Mouse (Mus musculus) mature B cell (primary cell): Measurements from ENCODE around the gene Pid1.

Experiments
- in situ Hi-C: fragments of 300-500 bp; cut with MboI; formaldehyde crosslinking; loops from 2 replicates; pipeline ENCODE4 v1.14.3; 2019

Gene Pid1

DNA sequence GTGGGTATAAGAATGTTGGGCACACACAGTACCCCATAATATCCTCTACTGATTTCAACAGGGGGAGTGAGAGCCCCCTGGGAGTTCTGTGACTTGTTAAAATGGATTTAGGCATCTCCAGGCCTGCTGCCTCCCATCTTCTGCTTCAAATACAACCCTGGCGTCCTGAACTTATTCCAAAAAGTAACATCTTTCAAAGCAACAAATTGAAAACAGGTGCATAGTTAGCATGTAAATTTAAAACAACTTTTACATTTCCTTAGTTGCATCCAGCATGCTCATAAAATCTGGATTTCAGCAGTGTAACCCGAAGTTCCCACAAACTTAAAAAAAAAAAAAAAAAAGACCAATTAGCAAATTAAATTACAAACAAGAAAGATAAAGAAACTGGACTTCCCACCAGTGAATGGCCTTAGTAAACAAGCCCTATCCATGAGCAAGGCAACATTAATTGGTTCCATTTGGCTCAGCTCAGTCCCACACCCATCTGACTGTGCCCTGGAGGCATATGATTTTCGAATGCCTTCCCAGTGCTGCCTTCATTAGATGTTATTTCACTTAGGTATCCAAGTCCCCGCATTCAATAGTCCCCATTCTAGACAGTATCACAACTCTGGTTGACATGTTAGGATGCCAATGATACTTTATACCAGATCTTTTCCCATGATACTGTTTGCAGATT is 177.1 kb downstream of the Pid1 start:
- in situ Hi-C loops: no loop called here

DNA sequence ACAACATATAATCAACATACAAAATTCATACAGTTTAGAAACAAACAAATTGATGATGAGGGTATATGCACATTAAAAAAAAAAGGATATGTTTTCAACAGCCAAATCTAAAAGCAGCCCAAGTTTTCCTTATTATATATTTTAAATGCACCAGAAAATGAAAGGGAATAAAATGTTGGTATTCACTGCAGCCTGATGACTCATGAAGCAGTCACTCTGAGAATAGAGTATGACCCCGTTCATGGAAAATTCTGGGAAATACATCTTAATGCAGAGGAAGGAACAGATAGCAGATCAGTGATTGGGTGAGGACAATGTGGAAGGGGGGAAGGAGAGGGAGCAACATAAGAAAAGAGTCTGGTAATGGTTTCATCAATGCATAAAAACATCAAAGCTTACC is 186.3 kb downstream of the Pid1 start:
- in situ Hi-C loops: no loop called here

DNA sequence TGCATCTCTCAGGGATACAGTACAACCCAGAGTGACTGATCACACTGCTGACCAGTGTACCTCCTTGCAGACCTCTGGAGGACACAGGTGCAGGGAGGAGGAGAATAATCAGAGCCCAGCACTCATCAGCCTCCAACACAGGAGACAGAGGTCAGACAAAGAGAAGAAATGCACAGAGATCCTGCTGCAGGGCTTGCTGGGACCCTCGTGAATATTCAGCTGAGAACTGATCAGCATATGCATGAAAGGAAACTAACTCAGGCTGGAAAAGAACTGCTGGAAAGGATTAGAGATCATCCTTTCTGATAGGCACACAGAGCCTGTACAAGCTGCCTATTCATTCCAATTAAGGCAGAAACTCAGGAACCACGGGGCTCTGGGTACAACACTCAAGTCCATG is 186.9 kb downstream of the Pid1 start:
- in situ Hi-C loops: no loop called here

DNA sequence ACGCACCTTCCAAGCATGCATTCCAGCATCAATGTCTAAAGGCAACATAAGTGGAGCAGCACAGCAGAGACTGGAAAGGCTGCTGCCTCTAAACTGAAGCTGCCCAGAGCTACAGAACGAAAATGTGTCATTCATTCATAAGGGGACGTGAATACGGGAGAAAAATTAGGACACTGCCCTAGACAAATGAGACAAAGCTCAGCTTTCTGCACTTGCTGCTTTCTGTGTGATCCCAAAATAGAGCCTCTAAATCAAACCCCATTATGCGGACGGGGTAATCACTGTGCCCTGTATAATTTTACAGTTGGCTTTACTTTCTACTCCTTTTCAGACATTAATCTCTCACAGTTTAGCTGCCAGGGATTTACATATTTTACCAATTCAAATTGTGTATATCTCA is 191.0 kb downstream of the Pid1 start:
- in situ Hi-C loops: no loop called here

DNA sequence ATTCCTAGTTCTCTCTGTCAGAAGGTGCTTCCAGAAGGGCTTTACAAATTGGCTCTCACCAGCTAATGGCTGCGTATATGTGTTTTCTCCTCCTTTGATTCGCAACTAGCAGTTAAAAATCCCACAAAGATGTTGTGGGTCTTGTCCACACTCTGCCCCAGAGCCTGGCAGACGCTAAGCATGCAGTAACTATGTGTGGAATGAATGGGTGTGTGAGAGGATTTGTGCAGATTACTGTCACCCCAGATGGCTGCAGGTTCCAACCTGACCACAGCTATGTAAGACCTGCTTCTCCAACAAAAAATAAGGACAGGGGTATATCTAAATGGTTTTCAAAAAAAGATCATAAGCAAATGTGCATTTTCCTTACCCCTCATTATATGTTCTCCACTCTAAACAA is 206.2 kb downstream of the Pid1 start:
- in situ Hi-C loops: no loop called here

DNA sequence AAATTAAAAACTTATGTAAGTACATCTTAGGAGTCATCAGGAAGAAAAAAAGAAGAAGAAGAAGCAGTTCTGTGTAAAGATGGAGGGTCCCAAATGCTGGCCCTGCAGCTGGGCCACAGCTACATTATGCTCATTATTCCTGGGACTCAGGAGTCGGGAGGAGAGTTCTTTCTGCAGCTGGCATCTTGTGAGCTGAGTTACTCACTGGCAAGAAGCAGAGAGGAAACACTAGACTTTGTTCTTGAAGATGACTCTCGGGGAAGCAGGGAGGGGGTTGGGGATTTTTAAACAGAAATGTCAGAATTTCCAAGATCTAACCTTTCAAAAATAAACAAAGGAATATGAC is 208.4 kb downstream of the Pid1 start:
- in situ Hi-C loops: no loop called here

DNA sequence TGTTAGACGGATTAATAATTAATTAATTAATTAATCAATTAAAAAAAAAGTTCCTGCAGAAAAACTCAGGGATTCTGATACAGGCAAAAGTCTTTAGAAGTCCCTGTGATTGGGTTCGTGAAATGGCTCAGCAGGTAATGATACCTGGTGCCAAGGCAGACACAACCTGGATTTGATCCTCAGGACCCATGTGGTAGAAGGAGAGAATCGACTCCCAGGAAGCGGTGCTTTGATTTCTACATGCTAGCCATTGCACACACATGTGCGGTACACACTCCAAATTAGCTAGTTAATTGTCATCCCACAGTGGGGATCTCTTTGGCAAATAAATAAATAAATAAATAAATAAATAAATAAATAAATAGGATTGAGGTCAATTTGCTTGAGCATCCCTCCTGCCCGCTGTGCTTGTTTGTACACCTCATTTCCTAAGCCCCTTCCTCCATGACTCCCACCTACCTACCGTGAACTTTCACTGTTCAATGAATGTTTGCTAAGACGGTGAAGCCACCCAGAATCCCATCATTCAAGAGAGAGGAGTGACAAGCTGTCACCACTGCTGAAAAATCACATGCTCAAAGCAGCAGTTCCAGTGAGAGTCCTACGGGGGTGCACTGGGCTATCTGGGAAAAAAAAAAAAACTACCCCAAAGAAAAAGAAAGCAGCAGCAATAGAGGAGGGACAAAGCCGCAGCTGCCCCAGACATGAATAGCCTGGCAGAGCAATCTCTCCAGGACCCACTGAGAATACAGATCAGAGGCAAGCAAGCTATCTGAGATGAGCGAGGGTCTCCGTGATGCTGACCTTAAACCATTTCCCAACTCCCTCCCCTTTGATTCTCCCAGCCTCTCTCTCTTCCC is 209.0 kb downstream of the Pid1 start:
- in situ Hi-C loops: no loop called here

DNA sequence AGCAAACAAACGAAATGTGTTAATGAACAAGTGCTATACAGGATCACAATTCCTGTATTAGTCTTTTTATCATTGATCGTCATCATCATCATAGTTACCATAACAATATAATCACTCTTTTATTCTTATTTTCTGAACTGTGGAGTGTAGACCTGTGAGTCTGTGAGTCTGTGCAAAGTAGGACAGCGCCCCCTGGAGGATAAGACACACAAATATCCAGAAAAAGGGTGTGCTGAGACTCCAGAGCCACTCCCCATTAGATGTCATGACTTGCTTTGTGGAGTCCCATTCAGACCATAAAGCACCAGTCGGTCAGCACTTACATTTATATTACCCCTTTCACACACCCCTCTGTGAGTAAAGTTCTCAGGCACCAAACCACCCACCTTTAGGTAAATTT is 210.0 kb downstream of the Pid1 start:
- in situ Hi-C loops: no loop called here

DNA sequence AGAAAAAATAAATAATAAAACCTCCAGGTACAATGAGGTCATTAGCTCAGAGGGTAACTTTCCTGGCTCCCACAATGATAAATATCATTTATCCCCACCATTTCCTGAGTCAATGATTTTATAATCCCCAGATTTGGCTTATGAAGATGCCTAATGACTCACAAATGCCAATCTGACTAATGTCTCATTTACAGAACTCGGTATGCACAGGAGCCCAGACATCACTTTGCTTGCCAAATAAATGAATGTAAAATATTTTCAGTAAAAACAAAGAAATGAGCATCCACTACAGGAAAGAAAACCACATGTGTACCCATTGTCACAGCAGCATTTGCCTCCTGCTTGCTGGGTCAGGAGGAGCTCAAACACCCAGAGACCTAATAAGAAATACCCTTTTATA is 222.4 kb downstream of the Pid1 start:
- in situ Hi-C loops: no loop called here

DNA sequence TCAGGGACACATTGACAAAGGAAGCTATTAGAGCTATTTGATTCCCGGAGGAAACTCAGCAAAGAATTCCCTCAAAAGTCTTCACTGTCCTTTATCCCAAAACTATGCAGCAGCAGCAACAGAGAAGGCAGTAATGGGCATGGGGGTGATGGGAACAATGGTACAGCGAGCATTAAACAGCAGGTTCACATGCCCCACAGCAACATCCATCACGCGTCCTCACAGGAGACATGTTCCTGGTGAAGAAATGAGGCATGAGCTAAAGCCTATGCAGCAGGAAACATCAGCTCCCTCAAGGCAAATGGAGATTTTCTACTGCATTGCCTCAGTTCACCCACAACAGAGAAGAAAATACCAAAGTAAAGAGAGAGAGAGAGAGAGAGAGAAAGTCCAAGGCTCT is 231.5 kb downstream of the Pid1 start:
- in situ Hi-C loops: no loop called here

DNA sequence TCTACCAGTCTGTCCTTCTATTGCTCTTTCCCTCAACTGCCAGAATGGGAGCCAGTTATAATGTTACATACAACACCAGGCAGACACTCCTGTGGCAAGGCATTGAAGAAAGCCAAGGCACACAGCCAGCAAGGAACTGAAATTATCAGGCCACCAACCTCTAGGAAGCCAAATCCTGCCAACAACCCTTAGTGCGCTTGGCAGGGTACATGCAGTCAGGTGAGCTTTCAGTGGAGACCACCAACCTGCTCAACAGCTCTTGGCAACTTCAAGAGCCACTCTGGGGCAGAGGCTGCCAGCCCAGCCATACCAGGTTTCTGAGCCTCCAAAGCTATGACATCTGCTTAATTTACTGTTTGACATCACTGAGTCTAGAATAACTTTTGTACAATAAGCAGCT is 232.2 kb downstream of the Pid1 start:
- in situ Hi-C loops: no loop called here

DNA sequence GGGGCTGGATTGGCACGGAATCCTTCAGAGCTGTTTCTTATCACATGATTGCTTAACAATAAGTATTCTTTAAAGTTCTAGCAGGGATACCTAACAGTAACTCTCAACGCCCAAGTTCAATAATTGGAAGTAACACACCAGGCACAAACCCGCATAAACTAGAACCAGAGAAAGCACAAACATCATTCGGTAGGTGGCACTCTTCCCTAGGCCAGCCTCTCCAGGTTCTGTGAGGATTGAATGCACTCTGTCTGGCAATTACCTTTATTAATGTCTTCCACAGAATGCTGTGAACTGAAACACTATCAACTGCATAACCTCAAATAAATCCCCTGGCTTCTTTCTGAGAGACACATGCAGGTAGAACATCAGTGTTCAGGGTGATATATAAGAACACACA is 235.5 kb downstream of the Pid1 start:
- in situ Hi-C loops: no loop called here

DNA sequence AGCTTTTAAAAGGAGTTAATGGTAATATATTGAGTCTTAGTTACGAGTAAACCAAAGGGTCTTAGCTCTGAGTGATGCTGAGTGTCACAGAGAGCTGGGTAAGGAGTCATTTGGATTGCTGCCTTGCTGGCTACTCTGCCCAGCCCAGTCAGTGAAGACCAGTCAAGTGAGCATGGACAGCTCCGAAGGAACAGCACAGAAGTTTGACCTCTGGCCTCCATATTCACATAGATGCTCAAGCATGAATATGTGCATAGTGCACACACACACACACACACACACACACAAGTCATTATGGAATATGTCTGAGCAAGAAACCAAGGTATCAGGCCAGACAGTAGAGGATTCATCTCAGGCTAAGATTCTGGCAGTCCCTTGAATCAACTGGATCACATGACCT is 244.7 kb downstream of the Pid1 start:
- in situ Hi-C loops: no loop called here

DNA sequence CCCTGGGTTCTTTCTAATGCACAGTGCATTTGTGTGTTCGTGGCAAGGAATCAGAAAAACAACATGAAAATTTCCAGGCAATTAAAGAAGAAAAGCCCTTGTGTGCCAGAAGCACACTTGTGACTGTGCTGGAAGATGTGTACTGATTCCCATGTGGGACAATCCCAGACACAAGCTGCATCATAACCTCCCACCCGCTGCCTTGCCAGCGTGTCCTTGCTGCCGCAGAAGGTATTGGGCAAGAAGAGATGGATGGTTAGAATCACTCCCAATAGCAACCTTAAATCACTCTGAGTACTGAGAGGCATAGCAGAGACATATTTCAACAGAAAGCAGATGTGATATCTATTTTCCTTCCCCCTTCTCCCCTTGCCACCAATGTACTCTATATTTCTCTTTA is 257.2 kb downstream of the Pid1 start:
- in situ Hi-C loops: no loop called here

DNA sequence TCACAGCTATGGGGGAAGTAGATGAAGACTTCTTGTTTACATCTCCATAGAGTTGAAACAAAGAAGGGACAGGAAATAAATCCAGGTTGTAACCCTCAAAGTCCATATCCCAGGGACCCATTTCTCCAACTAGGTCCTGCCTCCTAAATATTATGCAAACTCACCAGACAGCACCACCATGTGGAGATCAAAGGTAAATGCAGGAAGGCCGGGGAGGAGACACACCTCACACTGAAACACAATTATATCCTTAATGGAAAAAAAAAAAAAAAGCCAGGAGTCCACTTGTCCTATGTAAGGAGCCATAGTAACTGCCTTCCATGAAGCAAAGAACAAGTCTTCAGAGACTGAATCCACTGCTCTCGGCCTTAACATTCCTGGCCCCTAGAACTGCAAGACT is 261.9 kb downstream of the Pid1 start:
- in situ Hi-C loops: no loop called here

DNA sequence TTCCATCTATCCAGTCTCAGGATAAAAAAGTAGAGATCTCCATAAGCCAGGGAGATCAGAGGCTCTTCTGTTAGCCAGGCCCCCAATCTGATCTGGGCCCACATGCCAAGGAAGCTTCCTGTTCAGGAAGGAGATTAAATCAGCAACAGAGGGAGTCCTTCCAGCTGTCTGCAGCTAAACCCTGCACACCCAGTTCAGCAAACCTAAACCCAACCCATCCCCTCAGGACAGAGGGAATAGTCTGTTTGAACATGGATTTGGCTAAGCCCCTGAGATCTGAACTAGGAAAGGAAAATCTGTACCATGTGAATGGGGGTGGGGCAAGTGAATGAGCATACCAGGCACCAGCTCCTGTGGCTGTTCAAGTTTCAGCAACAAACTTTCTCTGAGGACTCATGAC is 266.6 kb downstream of the Pid1 start:
- in situ Hi-C loops: no loop called here

DNA sequence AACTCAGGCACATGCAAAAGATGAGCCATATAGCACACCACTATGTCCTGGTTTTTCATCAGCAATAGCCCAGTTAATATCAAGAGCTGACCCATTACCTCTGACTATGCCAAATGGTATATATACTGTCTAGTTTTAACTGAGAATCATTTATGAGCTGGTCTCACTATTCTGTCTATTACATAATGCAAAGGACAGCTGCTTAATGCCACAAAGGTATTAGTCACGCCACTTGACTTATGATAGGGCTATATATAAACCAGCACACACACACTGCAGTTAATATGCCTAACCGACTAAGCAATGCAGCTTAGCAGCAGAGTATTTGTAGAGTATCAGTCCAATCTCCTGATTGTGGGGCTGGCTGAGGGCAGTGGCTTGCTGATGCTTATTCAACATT is 270.7 kb downstream of the Pid1 start:
- in situ Hi-C loops: no loop called here

DNA sequence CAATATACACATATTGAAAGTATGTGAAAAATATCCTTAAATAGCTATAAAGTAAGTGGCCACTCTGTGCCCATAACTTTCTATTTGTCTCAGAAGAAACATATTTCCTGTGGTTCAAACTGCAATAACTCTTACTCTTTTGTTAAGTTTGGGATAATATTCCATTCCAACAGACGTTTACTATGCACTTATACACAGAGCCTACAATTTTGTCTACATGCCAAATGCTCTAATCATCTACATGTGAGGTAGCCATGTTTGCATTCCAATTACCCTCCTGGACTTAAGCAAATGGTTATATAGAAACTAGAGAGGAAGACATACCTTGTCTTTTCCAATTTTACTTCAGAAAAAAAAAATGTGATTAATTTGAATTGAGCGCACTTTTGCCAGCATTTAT is 274.3 kb downstream of the Pid1 start:
- in situ Hi-C loops: no loop called here

DNA sequence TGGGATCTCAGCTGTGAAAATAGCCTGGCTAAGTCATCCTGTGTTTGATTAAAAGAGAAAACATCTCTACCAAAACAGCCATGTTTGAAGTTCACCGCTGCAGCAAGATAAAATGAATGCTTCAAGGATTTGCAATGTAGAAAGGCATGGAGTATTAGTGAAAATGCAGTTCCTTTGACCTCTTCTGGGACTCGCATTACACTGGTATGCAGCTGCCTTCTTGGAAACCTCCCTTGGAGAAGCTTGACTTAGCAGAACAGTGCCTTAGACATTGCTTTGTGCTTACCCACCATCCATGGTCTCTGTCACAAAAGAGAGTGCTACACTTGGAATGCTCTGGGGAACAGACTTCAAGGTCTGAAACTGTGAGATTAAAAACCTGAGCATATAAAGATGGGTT is 276.0 kb downstream of the Pid1 start:
- in situ Hi-C loops: no loop called here

DNA sequence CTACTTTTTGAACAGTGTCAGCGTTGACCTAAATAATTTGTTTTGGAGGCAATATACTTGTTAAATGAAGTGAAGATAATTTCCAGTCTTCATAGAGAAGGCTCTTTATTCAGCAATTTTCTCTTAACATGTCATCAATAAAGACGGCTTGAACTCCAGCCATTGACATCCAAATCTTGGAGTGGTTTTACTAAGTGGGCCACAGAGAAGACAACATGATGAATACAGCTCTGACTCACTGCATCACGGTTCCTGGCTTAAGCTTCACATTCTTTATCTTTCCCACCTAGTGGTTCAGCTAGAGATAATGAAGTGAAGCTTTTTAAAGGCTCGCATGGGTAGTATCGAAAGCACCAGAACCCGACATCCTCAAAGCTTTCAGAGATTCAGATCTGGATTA is 276.7 kb downstream of the Pid1 start:
- in situ Hi-C loops: no loop called here

DNA sequence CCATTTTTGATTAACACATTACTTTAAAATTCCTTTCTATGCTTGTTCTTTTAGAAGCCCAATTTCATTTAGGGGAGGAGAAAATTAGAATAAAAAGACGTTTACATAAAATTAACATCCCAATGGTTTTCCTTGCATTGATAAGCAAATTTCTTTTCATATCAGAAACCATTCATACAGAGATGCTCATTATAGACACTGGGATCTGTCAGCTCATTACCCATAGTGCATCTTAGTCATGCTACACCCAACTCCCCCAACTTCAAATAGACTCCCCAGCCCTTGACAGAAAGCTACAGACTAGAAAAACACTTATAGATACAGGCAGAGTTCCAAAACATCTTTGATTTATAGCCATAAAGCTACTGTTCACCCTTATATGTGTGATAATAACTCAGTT is 277.5 kb downstream of the Pid1 start:
- in situ Hi-C loops: no loop called here

DNA sequence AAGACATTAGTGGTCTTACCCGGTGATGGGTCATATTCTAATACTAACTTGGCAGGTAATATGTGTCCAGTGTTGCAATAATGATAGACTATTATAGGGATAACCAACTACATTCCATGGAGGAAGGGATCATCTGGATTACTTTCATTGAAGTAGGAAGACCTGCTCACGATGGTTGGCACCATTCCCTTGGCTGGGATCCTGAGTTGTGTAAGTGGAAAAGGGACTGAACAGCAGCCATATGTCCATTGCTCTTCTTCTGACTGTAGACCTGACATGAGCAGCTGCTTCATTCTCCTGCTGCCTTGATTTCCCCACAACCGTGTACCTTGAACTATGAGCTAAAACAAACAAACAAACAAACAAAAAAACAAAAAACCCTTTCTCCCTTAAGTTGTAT is 278.6 kb downstream of the Pid1 start:
- in situ Hi-C loops: no loop called here

DNA sequence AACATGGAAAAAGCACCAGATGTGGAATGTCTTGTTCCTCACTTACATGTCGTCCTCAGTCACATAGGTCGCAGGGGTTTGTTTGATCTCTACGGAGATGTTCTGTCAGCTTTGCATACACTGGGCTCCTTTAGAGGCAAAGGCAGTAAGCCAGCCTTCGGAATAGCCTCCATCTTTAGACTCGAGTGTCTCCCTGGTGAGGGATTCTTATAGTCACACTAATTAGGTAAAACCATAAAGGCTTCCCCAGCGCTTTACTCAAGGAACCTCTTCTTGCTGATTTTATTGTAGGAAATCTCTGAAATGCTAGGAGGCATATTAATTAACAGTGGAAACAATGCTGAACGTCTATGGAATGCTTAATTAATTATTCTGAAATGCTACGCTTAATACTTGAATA is 284.4 kb downstream of the Pid1 start:
- in situ Hi-C loops: no loop called here

DNA sequence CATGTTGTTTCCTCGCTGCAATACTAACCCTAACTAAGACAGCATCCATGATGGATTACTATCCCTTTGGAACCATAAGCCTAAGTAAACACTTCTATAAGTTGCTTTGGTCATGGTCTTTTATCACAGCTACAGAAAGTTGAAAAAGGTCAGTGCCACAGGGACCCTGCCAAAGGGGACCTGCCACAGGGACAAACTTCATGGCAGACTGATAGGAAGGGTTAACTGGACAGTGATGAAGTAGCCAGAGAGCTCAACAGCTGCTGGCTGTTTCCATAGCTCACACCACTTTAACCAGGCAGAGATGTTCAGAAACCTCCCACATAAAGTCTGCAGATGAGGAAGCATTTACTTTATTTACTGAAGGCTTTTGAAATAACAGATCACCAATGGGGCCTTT is 287.0 kb downstream of the Pid1 start:
- in situ Hi-C loops: no loop called here
